Mouse (Mus musculus) bone marrow macrophage, adult 2 months (primary cell): ENCODE results near the gene Serping1. TPM values are rescaled to one million over a fixed set of nuclear protein-coding genes. Genes with fewer than 3 reads are reported as not detected.
A peak's percentile ranks its signal among the peaks of the same experiment; 100 is the strongest.

ENCODE experiments used
- H3K27ac ChIP-seq: 2 replicates; pipeline ENCODE4 v1.5.1; 2012; ENCODE audit warnings: low read depth, low read length; ENCODE audit not compliant: insufficient read depth
- H3K4me1 ChIP-seq: 2 replicates; pipeline ENCODE4 v1.6.1; 2012; ENCODE audit warnings: low read length; ENCODE audit not compliant: control insufficient read depth, insufficient read depth
- H3K4me3 ChIP-seq: 2 replicates; pipeline ENCODE4 v1.5.1; 2012; ENCODE audit warnings: mild to moderate bottlenecking, low read length, moderate library complexity; ENCODE audit not compliant: insufficient read depth
- CTCF ChIP-seq: IDR thresholded peaks from 2 replicates; pipeline ENCODE4 v1.5.1; 2012; ENCODE audit warnings: low read depth, mild to moderate bottlenecking, low read length, moderate library complexity
- POLR2A ChIP-seq: IDR thresholded peaks from 2 replicates; pipeline ENCODE4 v1.6.1; 2012; ENCODE audit warnings: mild to moderate bottlenecking, low read depth, low read length, borderline replicate concordance
- polyA plus RNA-seq: library from polyadenylated mRNA; stranded (reverse); fragments of >200 nt; gene quantifications from 2 replicates; pipeline ENCODE4 v1.2.4, GENCODE M21; 2012; ENCODE audit not compliant: missing spikeins, insufficient read depth, insufficient read length

Gene Serping1
- polyA plus RNA-seq, 1 experiment = 0.83 TPM

GRCm38 (mm10) chr2:84716423-84717355, 58.6 kb downstream of the Serping1 start:
- peaks cover 8% of the 10 kb centered on the region for H3K4me1 ChIP-seq

GRCm38 (mm10) chr2:84715562-84716361, 59.5 kb downstream of the Serping1 start:
- peak overlapping the region; percentile 84 for H3K4me3 ChIP-seq
- peaks cover 8% of the 10 kb centered on the region for H3K4me1 ChIP-seq
- peak overlapping the region; percentile 74 for H3K27ac ChIP-seq
- TF ChIP-seq CTCF (no peak), POLR2A (no peak)

More at GRCm38 (mm10) chr2:84716423-84717355, 58.6 kb downstream of the Serping1 start:
- TF ChIP-seq CTCF (no peak), POLR2A (no peak)
- Histone ChIP-seq H3K27ac (peak overlapping the region; percentile 66), H3K4me3 (peak overlapping the region; percentile 84)

Other genes starting within 250 kb of the Serping1 start
- gene Ctnnd1, start 124.7 kb downstream of the Serping1 start, polyA plus RNA-seq = 99.2 and 110 TPM in 2 replicates
- not detected in 2 replicates for gene Btbd18, start 116.4 kb downstream of the Serping1 start, polyA plus RNA-seq
- gene Selenoh, start 104.7 kb downstream of the Serping1 start, polyA plus RNA-seq = 24.2 and 24.5 TPM in 2 replicates
- not detected in 2 replicates for gene Gm28635, start 97.4 kb downstream of the Serping1 start, polyA plus RNA-seq
- gene Med19, start 97.0 kb downstream of the Serping1 start, polyA plus RNA-seq = 20.4 and 22.9 TPM in 2 replicates
- gene Tmx2, start 96.3 kb downstream of the Serping1 start, polyA plus RNA-seq = 41.4 TPM in 2 replicates
- gene Zdhhc5, start 60.3 kb downstream of the Serping1 start, polyA plus RNA-seq = 27.5 and 29.2 TPM in 2 replicates
- gene Clp1, start 48.1 kb downstream of the Serping1 start, polyA plus RNA-seq = 16.4 and 16.6 TPM in 2 replicates
- gene Ypel4, start 41.4 kb downstream of the Serping1 start, polyA plus RNA-seq = 0.70 and 0.92 TPM in 2 replicates
- gene Gm19426, start 31.8 kb downstream of the Serping1 start, polyA plus RNA-seq = not detected in 2 replicates
- 107 and 110 TPM in 2 replicates for gene Ube2l6, start 23.4 kb upstream of the Serping1 start, polyA plus RNA-seq
- gene Smtnl1, start 47.2 kb upstream of the Serping1 start, polyA plus RNA-seq = not detected in 2 replicates
- 20.7 TPM in 2 replicates for gene Timm10, start 51.6 kb upstream of the Serping1 start, polyA plus RNA-seq
- not detected in 2 replicates for gene Slc43a1, start 63.4 kb upstream of the Serping1 start, polyA plus RNA-seq
- gene Rtn4rl2, start 111.3 kb upstream of the Serping1 start, polyA plus RNA-seq = not detected in 2 replicates
- 14.9 and 15.3 TPM in 2 replicates for gene Slc43a3, start 161.1 kb upstream of the Serping1 start, polyA plus RNA-seq
- gene Prg2, start 205.0 kb upstream of the Serping1 start, polyA plus RNA-seq = not detected in 2 replicates
- not detected in 2 replicates for gene Prg3, start 212.8 kb upstream of the Serping1 start, polyA plus RNA-seq